Mouse (Mus musculus) myocyte (in vitro differentiated cells): ENCODE data around the gene Trim37.

ENCODE experiments used
- CEBPB ChIP-seq: IDR thresholded peaks from 2 replicates; pipeline ENCODE4 v1.6.1; 2011; ENCODE audit warnings: mild to moderate bottlenecking, moderate library complexity; ENCODE audit not compliant: poor library complexity, insufficient read depth, severe bottlenecking
- E2F4 ChIP-seq: IDR thresholded peaks from one replicate; pipeline ENCODE4 v1.6.1; 2011; ENCODE audit warnings: mild to moderate bottlenecking, control low read depth, moderate library complexity; ENCODE audit not compliant: insufficient read depth
- MAX ChIP-seq: IDR thresholded peaks from one replicate; pipeline ENCODE4 v1.6.1; 2011; ENCODE audit warnings: low read depth, mild to moderate bottlenecking, control low read depth
- MYOD1 ChIP-seq, 3 experiments: IDR thresholded peaks; one replicate each; pipeline ENCODE4 v1.6.1; 2011; ENCODE audit warnings: control low read depth in 2 of 3, low read depth in 2 of 3, mild to moderate bottlenecking in 2 of 3, moderate library complexity in 1 of 3; ENCODE audit not compliant: insufficient read length in 2 of 3, control insufficient read depth in 1 of 3
- MYOG ChIP-seq, 3 experiments: IDR thresholded peaks; one replicate each; pipeline ENCODE4 v1.6.1; 2011; ENCODE audit warnings: control low read depth in 2 of 3, low read depth in 2 of 3, mild to moderate bottlenecking in 2 of 3; ENCODE audit not compliant: insufficient read length in 2 of 3, control insufficient read depth in 1 of 3, insufficient read depth in 1 of 3
- POLR2A ChIP-seq: IDR thresholded peaks from one replicate; pipeline ENCODE4 v1.6.1; 2011; ENCODE audit warnings: low read depth, mild to moderate bottlenecking, control low read depth, moderate library complexity; ENCODE audit not compliant: insufficient read length
- POLR2AphosphoS2 ChIP-seq: IDR thresholded peaks from one replicate; pipeline ENCODE4 v1.6.1; 2011; ENCODE audit warnings: low read depth, control low read depth; ENCODE audit not compliant: insufficient read length
- REST ChIP-seq: IDR thresholded peaks from one replicate; pipeline ENCODE4 v1.6.1; 2011; ENCODE audit warnings: mild to moderate bottlenecking, control low read depth, moderate library complexity; ENCODE audit not compliant: insufficient read depth, insufficient read length
- SRF ChIP-seq: IDR thresholded peaks from one replicate; pipeline ENCODE4 v1.6.1; 2011; ENCODE audit warnings: low read depth; ENCODE audit not compliant: control insufficient read depth, insufficient read length
- TCF12 ChIP-seq: IDR thresholded peaks from one replicate; pipeline ENCODE4 v1.6.1; 2011; ENCODE audit warnings: mild to moderate bottlenecking, control low read depth; ENCODE audit not compliant: poor library complexity, insufficient read depth, severe bottlenecking

DNA sequence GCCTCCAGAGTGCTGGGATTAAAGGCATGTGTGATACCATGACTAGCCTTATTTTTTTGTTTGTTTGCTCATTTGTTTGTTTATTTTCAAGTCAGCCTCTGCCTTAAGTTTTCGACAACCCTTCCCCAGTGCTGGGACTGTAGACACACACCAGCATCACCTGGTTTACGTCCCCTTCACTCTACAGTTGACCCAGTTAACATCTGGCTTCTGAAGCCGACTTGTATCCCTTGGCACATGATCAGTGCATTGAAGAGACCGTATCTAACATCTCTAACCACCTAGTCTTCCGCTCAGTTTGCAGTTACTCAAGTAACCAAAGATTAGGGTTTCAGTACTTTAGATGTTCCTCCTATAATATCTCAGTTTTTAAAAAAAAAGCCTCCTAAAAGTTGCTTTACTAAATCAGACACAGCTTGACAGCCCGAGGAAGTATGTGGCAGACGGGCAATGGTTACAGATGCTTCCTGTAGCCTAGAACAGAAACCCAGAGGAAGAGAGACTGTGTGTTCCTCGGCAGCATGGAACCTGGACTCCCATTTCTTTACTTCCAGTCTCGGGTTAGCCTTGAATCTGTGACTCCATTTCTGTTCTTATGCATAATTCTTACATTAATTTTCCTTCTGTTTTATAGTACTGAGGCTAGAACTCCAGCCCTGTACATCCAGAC, 118.4 kb downstream of the Trim37 start:
- TF ChIP-seq REST, result no peak
- no peak for TF ChIP-seq POLR2A
- no peak for TF ChIP-seq SRF
- TF ChIP-seq TCF12, result no peak
- no peak for TF ChIP-seq POLR2AphosphoS2
- TF ChIP-seq E2F4, result no peak
- no peak for TF ChIP-seq MAX
- TF ChIP-seq MYOG (IDR thresholded peaks at IDR 0.05; ENCODE audit: control insufficient read depth in 1 of 3, insufficient read depth in 1 of 3, insufficient read length in 2 of 3, low read depth in 2 of 3), result no peak
- TF ChIP-seq CEBPB, result no peak
- TF ChIP-seq MYOD1 (IDR thresholded peaks at IDR 0.05; ENCODE audit: control insufficient read depth in 1 of 3, insufficient read length in 2 of 3, low read depth in 2 of 3), result no peak
